Mouse (Mus musculus): ENCODE results near the gene Stox2.

- no peak for TF ChIP-seq EP300 (IDR thresholded peaks at IDR 0.05; ENCODE audit: low read depth in 1 of 2, low read length in 2 of 2)
- no peak for TF ChIP-seq RAD21 (IDR thresholded peaks at IDR 0.05; ENCODE audit: low read depth, low read length)
- no peak for TF ChIP-seq POLR2A (IDR thresholded peaks at IDR 0.05; ENCODE audit: control insufficient read depth in 1 of 2, insufficient read depth in 1 of 2, low read depth in 1 of 2, low read length in 2 of 2, poor library complexity in 1 of 2)
- TF ChIP-seq CTCF (IDR thresholded peaks at IDR 0.05 in 2 of 3, conservative IDR thresholded peaks at IDR 0.05 in 1 of 3; ENCODE audit: control insufficient read depth in 1 of 3, insufficient read depth in 1 of 3, low read depth in 2 of 3, low read length in 3 of 3, poor library complexity in 1 of 3, severe bottlenecking in 1 of 3) = no peak
- TF ChIP-seq NELFE (IDR thresholded peaks at IDR 0.05; ENCODE audit: low read depth, low read length) = no peak
- TF ChIP-seq HCFC1 (IDR thresholded peaks at IDR 0.05; ENCODE audit: low read depth, low read length) = no peak
- TF ChIP-seq MAFK (IDR thresholded peaks at IDR 0.05; ENCODE audit: borderline replicate concordance, low read depth, low read length) = no peak
- TF ChIP-seq GABPA (IDR thresholded peaks at IDR 0.05; ENCODE audit: low read depth, low read length) = no peak
- TF ChIP-seq RCOR1 (IDR thresholded peaks at IDR 0.05; ENCODE audit: low read depth, low read length) = no peak
- TF ChIP-seq E2F4 (IDR thresholded peaks at IDR 0.05; ENCODE audit: borderline replicate concordance, low read depth, low read length) = no peak
Observed at GRCm38 (mm10) chr8:47336433-47336832, 109.7 kb downstream of the Stox2 start.

All from MEL (cell line).